Mouse (Mus musculus): ENCODE measurements around the gene Tmem144. TPM values are rescaled to one million over a fixed set of nuclear protein-coding genes. Genes with fewer than 3 reads are reported as not detected.
A peak's percentile ranks its signal among the peaks of the same experiment; 100 is the strongest.

Gene Tmem144
- polyA plus RNA-seq, 1 experiment from 2014 or later = 5.1 TPM

DNA sequence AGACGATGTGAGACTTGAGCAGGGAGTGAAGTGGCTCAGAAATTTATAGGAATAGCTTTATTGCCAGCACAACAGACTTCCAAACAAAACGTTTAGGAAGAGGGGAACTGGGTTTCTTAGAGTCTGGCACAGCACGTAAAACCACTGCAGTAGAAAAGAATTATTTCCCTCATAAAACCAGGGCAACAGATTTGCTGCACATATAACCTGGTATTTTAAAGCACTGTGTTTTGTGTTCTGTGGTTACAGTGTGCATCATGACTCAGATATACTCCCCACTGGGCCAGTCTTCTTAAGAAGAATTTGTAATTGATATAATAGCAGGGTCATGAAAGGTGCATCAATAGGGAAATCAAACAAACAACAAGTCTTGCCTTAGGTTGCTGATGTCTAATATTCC is 62.2 kb downstream of the Tmem144 start:
- no peak overlapping the region for H3K4me2 ChIP-seq
- no peaks in the 10 kb centered on the region for H3K4me1 ChIP-seq
- H3K9me3 ChIP-seq (replicated peaks) = no peaks in the 10 kb centered on the region
- no peaks in the 10 kb centered on the region for H3K36me3 ChIP-seq
- no peak overlapping the region for H3K27ac ChIP-seq
- ATAC-seq (replicated peaks; ENCODE audit: low FRiP score) = no peak
- no peaks in the 10 kb centered on the region for H3K27me3 ChIP-seq
- no peak overlapping the region for H3K9ac ChIP-seq
- 12% methylated on average over 3 of the region's 3 CpGs for WGBS
- no peak overlapping the region for H3K4me3 ChIP-seq (replicated peaks)

GRCm38 (mm10) chr3:79789554-79789953 is 63.0 kb downstream of the Tmem144 start:
- H3K27me3 ChIP-seq = no peaks in the 10 kb centered on the region
- no peak overlapping the region for H3K4me2 ChIP-seq
- H3K9me3 ChIP-seq (replicated peaks) = no peaks in the 10 kb centered on the region
- H3K36me3 ChIP-seq = no peaks in the 10 kb centered on the region
- no peak for ATAC-seq (replicated peaks; ENCODE audit: low FRiP score)
- no peak overlapping the region for H3K9ac ChIP-seq
- H3K4me1 ChIP-seq = no peaks in the 10 kb centered on the region
- WGBS = 47% methylated on average over 4 of the region's 4 CpGs
- no peak overlapping the region for H3K4me3 ChIP-seq (replicated peaks)
- no peak overlapping the region for H3K27ac ChIP-seq

DNA sequence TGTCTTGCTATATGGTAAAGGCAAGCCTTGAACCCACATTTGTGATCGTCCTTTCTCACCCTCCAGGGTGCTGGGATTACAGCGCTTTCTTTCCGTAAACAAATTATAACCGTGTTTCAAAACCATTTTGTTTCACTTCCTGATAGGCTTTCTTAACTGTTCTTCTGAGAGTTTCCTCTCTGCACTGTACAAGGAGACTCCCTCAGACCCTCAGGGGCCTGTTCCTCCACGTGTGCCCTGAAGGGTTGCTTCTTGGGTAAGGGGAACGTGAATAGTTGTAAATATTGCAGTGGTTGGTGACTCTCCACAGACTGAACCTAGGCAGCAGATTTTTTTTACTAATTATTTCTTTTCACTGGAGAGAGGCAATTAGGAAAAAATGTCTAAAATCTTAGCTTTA is 63.6 kb downstream of the Tmem144 start:
- Histone ChIP-seq H3K4me3 (replicated peaks) (no peak overlapping the region), H3K9me3 (replicated peaks) (no peaks in the 10 kb centered on the region), H3K9ac (no peak overlapping the region), H3K27me3 (no peaks in the 10 kb centered on the region), H3K27ac (no peak overlapping the region), H3K4me2 (no peak overlapping the region), H3K4me1 (peaks cover 5% of the 10 kb centered on the region), H3K36me3 (no peaks in the 10 kb centered on the region)
- 71% methylated on average over 6 of the region's 6 CpGs for WGBS
- no peak for ATAC-seq (replicated peaks; ENCODE audit: low FRiP score)

DNA sequence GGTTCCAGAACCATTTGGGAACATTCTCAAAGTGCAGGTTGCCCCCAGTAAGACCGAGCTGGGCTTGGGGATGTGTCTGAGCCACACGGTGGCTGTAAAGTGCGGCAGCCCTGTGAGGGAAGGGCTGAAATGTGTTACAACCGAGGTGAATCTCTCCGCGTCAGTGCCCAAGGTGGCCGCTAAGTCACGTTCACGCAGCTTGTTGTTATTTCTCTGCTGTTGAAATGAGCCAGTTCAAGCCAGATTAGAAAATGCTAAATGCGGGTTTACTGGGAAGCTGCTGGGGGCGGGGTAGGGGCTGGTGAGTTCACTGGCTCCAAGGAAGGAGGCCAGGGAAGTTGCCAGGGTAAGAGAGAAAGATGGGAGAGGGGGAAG is 68.2 kb downstream of the Tmem144 start:
- Histone ChIP-seq H3K27me3 (no peaks in the 10 kb centered on the region), H3K9ac (no peak overlapping the region), H3K27ac (no peak overlapping the region), H3K4me1 (peaks cover 12% of the 10 kb centered on the region), H3K4me2 (peak overlapping the region; percentile 48), H3K9me3 (replicated peaks) (no peaks in the 10 kb centered on the region), H3K36me3 (no peaks in the 10 kb centered on the region), H3K4me3 (replicated peaks) (peak overlapping the region; percentile 23; the same call in 1 of the 2 replicates)
- ATAC-seq (replicated peaks; ENCODE audit: low FRiP score) = peak; percentile 79; the same call in 1 of the 2 replicates
- 3% methylated on average over 11 of the region's 11 CpGs for WGBS

DNA sequence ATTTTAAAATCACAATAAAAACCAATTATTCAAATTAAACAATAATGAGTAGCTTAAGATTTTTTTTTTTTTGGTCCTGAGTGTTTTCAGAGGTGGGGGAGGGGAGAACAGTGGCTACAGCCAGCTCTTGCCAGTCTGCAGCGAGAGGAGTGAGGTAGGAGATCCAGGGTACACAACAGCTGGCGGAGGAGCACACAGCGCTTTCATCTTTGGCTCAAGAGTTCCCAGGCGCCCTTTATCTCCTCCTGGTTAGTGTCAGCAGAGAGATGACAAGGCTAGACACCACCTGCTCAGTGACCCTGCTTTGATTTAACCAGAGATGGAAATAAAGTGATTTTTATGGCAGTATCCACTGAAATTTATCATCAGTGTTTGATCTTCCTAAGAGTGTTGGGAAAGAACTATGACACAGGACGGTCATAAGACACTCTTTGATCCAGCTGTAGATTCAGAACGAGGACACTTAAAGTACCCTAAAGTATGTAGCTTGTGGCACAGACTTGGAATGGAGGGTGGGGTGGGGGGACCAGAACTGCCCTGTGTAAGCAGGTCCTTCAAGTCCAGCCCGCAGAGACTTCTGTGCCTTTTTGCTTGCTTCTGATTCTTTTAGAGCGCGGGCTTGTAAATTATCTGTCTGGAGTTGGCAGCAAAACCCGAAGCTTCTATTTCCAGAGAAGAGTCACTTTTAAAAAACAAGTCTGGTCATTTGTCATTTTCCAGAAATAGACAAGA is 68.8 kb downstream of the Tmem144 start:
- no peaks in the 10 kb centered on the region for H3K9me3 ChIP-seq (replicated peaks)
- peak overlapping the region; percentile 48 for H3K4me2 ChIP-seq
- 21% methylated on average over 10 of the region's 10 CpGs for WGBS
- peaks cover 12% of the 10 kb centered on the region for H3K4me1 ChIP-seq
- peak; percentile 64; the same call in 1 of the 2 replicates for ATAC-seq (replicated peaks; ENCODE audit: low FRiP score)
- H3K27me3 ChIP-seq = no peaks in the 10 kb centered on the region
- 0 out of 2 replicates have a peak overlapping the region, but pooled peaks have one; percentile 27 for H3K27ac ChIP-seq
- peak overlapping the region; percentile 15; the same call in 1 of the 2 replicates for H3K9ac ChIP-seq
- H3K36me3 ChIP-seq = no peaks in the 10 kb centered on the region
- H3K4me3 ChIP-seq (replicated peaks) = peak overlapping the region; percentile 23; the same call in 1 of the 2 replicates

DNA sequence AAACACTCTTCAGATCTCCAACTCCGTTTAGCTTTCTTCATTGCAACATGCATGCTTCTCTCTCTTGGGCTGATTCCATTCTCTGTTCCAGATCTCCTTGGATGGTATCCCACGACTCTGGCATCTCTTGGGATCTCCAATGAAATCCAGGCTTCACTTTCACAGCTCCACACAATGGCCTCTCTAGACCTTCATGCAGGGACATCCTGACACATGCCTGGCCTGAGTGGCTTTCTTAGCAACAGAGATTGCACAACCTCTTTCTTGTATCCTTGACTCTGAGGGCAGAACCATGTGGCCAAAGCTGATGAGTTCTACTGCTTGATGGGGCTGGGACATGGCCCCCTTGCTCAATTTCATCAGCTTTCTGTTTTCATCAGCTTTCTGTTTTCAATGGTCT is 79.9 kb downstream of the Tmem144 start:
- Histone ChIP-seq H3K27ac (no peak overlapping the region), H3K9ac (no peak overlapping the region), H3K27me3 (no peaks in the 10 kb centered on the region), H3K4me2 (no peak overlapping the region), H3K4me3 (replicated peaks) (no peak overlapping the region), H3K9me3 (replicated peaks) (no peaks in the 10 kb centered on the region), H3K4me1 (no peaks in the 10 kb centered on the region), H3K36me3 (no peaks in the 10 kb centered on the region)
- WGBS = 85% methylated on average over 2 of the region's 2 CpGs
- no peak for ATAC-seq (replicated peaks; ENCODE audit: low FRiP score)

Other genes starting within 250 kb of the Tmem144 start
- 30.7 and 33.0 TPM in 2 replicates for gene 4930579G24Rik, start 223.7 kb downstream of the Tmem144 start, polyA plus RNA-seq (2015; fragmentation: Nextera tagmentation; extraction: Ambion mirVana)
- 64.9 and 67.4 TPM in 2 replicates for gene Etfdh, start 223.3 kb downstream of the Tmem144 start, polyA plus RNA-seq (2015; fragmentation: Nextera tagmentation; extraction: Ambion mirVana)
- 0.16 TPM in 1 of 2 replicates, not detected in the other for gene Rxfp1, start 114.9 kb downstream of the Tmem144 start, polyA plus RNA-seq (2015; fragmentation: Nextera tagmentation; extraction: Ambion mirVana)
- 13.4 and 14.7 TPM in 2 replicates for gene Fam198b, start 31.8 kb upstream of the Tmem144 start, polyA plus RNA-seq (2015; fragmentation: Nextera tagmentation; extraction: Ambion mirVana)